Mouse (Mus musculus) cerebellum, adult 2 months (tissue): Measurements from ENCODE around the gene U2surp. TPM values are rescaled to one million over a fixed set of nuclear protein-coding genes. Genes with fewer than 3 reads are reported as not detected.
"Not testable (repeated sequence)": the region's sequence is repeated elsewhere in the genome, so short reads cannot be mapped to it uniquely, and the experiment has no call there.

Source experiments
- DNase-seq, 2 experiments: peaks; one replicate each; pipeline ENCODE4 v3.0.0; 2021
- H3K27ac ChIP-seq: fragments of 200-500 bp; 2 replicates; pipeline ENCODE4 v1.5.1; 2012; ENCODE audit warnings: low read length, control low read depth, inconsistent platforms; ENCODE audit not compliant: insufficient read depth
- H3K27me3 ChIP-seq: fragments of 200-500 bp; 2 replicates; pipeline ENCODE4 v1.6.1; 2012; ENCODE audit warnings: inconsistent platforms, mild to moderate bottlenecking, low read length, moderate library complexity; ENCODE audit not compliant: control insufficient read depth, insufficient read depth
- H3K4me1 ChIP-seq: fragments of 200-500 bp; 2 replicates; pipeline ENCODE4 v1.6.1; 2011; ENCODE audit warnings: low read length; ENCODE audit not compliant: control insufficient read depth, insufficient read depth
- H3K4me3 ChIP-seq: fragments of 200-500 bp; replicated peaks from 2 replicates; pipeline ENCODE3; 2011; ENCODE audit warnings: mild to moderate bottlenecking, low read depth, low read length, control low read depth; ENCODE audit not compliant: insufficient read depth
- CTCF ChIP-seq: fragments of 200-500 bp; IDR thresholded peaks from 2 replicates; pipeline ENCODE4 v1.5.1; 2011; ENCODE audit warnings: low read depth, mild to moderate bottlenecking, control low read depth, low read length, moderate library complexity, borderline replicate concordance; ENCODE audit not compliant: insufficient read depth
- POLR2A ChIP-seq: fragments of 200-500 bp; IDR thresholded peaks from 2 replicates; pipeline ENCODE4 v1.6.1; 2011; ENCODE audit warnings: low read length, control low read depth, borderline replicate concordance; ENCODE audit not compliant: insufficient read depth
- WGBS: fragments of 180-500 bp; shearing (Covaris S2); methylation state at CpG from one replicate; pipeline ENCODE4 v1.1.7; 2018; 5-methylcytosine and 5-hydroxymethylcytosine counted together
- polyA plus RNA-seq: library from polyadenylated mRNA; depleted of rRNA; stranded (reverse); fragments of >200 nt; gene quantifications from 2 replicates; pipeline ENCODE4 v1.2.3, GENCODE M21; 2012

Gene U2surp
- polyA plus RNA-seq, 1 experiment, result 28.4 TPM

- H3K4me3 ChIP-seq, result no peak overlapping the region
- TF ChIP-seq POLR2A, result no peak
- TF ChIP-seq CTCF, result no peak
- H3K27ac ChIP-seq, result no peak overlapping the region
- H3K27me3 ChIP-seq, result no peaks in the 10 kb centered on the region
- no peaks in the 10 kb centered on the region for H3K4me1 ChIP-seq
- DNase-seq, result no peak
- WGBS, result 87% methylated on average over 5 of the region's 5 CpGs
These were observed 33.4 kb downstream of the U2surp start for GRCm38 (mm10) chr9:95478443-95478842.

GRCm38 (mm10) chr9:95472926-95473325 is 38.9 kb downstream of the U2surp start:
- no peaks in the 10 kb centered on the region for H3K4me1 ChIP-seq
- peak; percentile 39; the same call in 1 of the 2 replicates for TF ChIP-seq CTCF
- TF ChIP-seq POLR2A, result no peak
- no peaks in the 10 kb centered on the region for H3K27me3 ChIP-seq
- no peak overlapping the region for H3K27ac ChIP-seq
- H3K4me3 ChIP-seq, result no peak overlapping the region
- DNase-seq, result peak in 1 of 2 experiments; percentile 24
- WGBS, result 90% methylated on average over 1 of the region's 1 CpGs

GRCm38 (mm10) chr9:95469011-95469576 is 42.7 kb downstream of the U2surp start:
- not testable (repeated sequence) for H3K4me1 ChIP-seq, H3K27ac ChIP-seq, H3K4me3 ChIP-seq, DNase-seq, H3K27me3 ChIP-seq
- 95% methylated on average over 7 of the region's 7 CpGs for WGBS

- no peak for DNase-seq
- no peaks in the 10 kb centered on the region for H3K27me3 ChIP-seq
- 94% methylated on average over 1 of the region's 1 CpGs for WGBS
These were observed 47.8 kb downstream of the U2surp start for GRCm38 (mm10) chr9:95464028-95464427.

GRCm38 (mm10) chr9:95451931-95452330 is 59.9 kb downstream of the U2surp start:
- Histone ChIP-seq H3K27me3 (no peaks in the 10 kb centered on the region), H3K27ac (no peak overlapping the region), H3K4me3 (no peak overlapping the region), H3K4me1 (peaks cover 5% of the 10 kb centered on the region; the same call in 1 of the 2 replicates)
- DNase-seq, result peak in 1 of 2 experiments; percentile 30
- WGBS, result 3% methylated on average over 3 of the region's 3 CpGs
- TF ChIP-seq POLR2A (no peak), CTCF (no peak)

More at GRCm38 (mm10) chr9:95464028-95464427, 47.8 kb downstream of the U2surp start:
- H3K27ac ChIP-seq, result no peak overlapping the region
- H3K4me3 ChIP-seq, result no peak overlapping the region
- H3K4me1 ChIP-seq, result no peaks in the 10 kb centered on the region
- TF ChIP-seq POLR2A (no peak), CTCF (no peak)

- Histone ChIP-seq H3K4me1 (peaks cover 5% of the 10 kb centered on the region; the same call in 1 of the 2 replicates), H3K27me3 (no peaks in the 10 kb centered on the region), H3K27ac (no peak overlapping the region), H3K4me3 (no peak overlapping the region)
- DNase-seq, result no peak
- TF ChIP-seq POLR2A, result no peak
- no peak for TF ChIP-seq CTCF
- 97% methylated on average over 8 of the region's 8 CpGs for WGBS
These were observed 61.2 kb downstream of the U2surp start for GRCm38 (mm10) chr9:95450586-95450985.

- Histone ChIP-seq H3K27me3 (no peaks in the 10 kb centered on the region), H3K4me1 (no peaks in the 10 kb centered on the region), H3K4me3 (no peak overlapping the region), H3K27ac (no peak overlapping the region)
- WGBS, result 17% methylated on average over 13 of the region's 13 CpGs
- 0 out of 2 replicates have a peak, but pooled peaks have one; percentile 21 for TF ChIP-seq CTCF
- no peak for TF ChIP-seq POLR2A
- DNase-seq, result peak; percentile 21 to 32
These were observed 69.5 kb downstream of the U2surp start for GRCm38 (mm10) chr9:95442321-95442731.

GRCm38 (mm10) chr9:95437883-95438282 is 73.9 kb downstream of the U2surp start:
- TF ChIP-seq CTCF, result no peak
- no peak for TF ChIP-seq POLR2A
- Histone ChIP-seq H3K4me3 (no peak overlapping the region), H3K27ac (no peak overlapping the region), H3K4me1 (no peaks in the 10 kb centered on the region), H3K27me3 (no peaks in the 10 kb centered on the region)
- WGBS, result 28% methylated on average over 9 of the region's 9 CpGs
- DNase-seq, result no peak
